Mouse (Mus musculus): Measurements from ENCODE around the gene DXBay18.
A peak's percentile ranks its signal among the peaks of the same experiment; 100 is the strongest.
"Not testable (repeated sequence)": the region's sequence is repeated elsewhere in the genome, so short reads cannot be mapped to it uniquely, and the experiment has no call there.

DXBay18 gene

GRCm38 (mm10) chrX:73149350-73149749 lies at the start of gene DXBay18:
Gene DXBay18, minus strand, starts transcription at chrX:73149450.
- not testable (repeated sequence) for DNase-seq

GRCm38 (mm10) chrX:73191934-73192333 lies 42.7 kb upstream of the DXBay18 start, which contains the start of gene Xlr3b:
Gene Xlr3b, plus strand, starts transcription at chrX:73192207.
- DNase-seq: peak in 1 of 2 experiments; percentile 29

- DNase-seq: not testable (repeated sequence)
Measured at GRCm38 (mm10) chrX:73176889-73177288, 27.6 kb upstream of the DXBay18 start, which contains the start of gene Spin2d. Gene Spin2d, minus strand, starts transcription at chrX:73176989.

- DNase-seq: not testable (repeated sequence)
Measured at GRCm38 (mm10) chrX:73148496-73148895, 754 bp downstream of the DXBay18 start, which contains the start of gene Xlr5b. Gene Xlr5b, plus strand, starts transcription at chrX:73148796.

GRCm38 (mm10) chrX:73143218-73143618 lies 6.0 kb downstream of the DXBay18 start:
- DNase-seq: not testable (repeated sequence)

- DNase-seq: not testable (repeated sequence)
Measured at GRCm38 (mm10) chrX:73122859-73123829, 26.1 kb downstream of the DXBay18 start.

- DNase-seq: not testable (repeated sequence)
Measured at GRCm38 (mm10) chrX:73116747-73117146, 32.5 kb downstream of the DXBay18 start, which contains the start of gene Gm14685. Gene Gm14685, plus strand, starts transcription at chrX:73117047.

GRCm38 (mm10) chrX:73096941-73097508 lies 52.2 kb downstream of the DXBay18 start, which contains the start of gene Xlr3a:
Gene Xlr3a, minus strand, starts transcription at chrX:73097095.
- peak in 1 of 2 experiments; percentile 2 for DNase-seq
